In the genomic region with DNA sequence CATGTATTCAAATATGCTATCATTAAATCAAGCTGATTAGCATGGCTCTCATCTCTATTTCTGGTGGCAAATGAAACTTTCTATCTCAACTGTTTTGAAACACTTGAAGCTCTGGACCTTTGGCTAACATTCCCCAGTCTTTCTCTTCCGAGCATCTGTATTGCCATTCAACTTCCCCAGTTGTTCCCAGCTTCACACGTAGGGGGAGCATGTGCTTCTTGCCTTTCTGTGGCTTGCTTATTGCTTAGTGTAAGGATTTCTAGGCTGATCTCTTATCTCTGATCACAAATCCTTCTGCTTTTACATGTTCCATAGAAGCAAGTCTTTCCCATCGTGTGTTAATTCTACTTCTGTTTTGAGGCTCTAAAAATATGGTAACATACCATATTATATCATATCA, we compare ENCODE assay signal across 20 mouse cellular contexts.
DNase-seq lines count a peak whose midpoint lies in the region; ATAC-seq and TF ChIP-seq lines count a peak whose summit lies in the region.
"Had no signal": no experiment of that assay in that cellular context is flagged by ENCODE, and none has a peak within 500 bp of the region (broad histone marks: within the 10 kb centered on the region; RNA-seq: fewer than 3 reads in every experiment).

No protein-coding gene starts in this region.

- TF ChIP-seq CTCF in kidney, postnatal 0 days (IDR thresholded peaks at IDR 0.05; ENCODE audit: low read depth) = peak; percentile 35; the same call in 1 of the 2 replicates

- no peaks in the 10 kb centered on the region for H3K27me3 ChIP-seq in kidney, postnatal 0 days (ENCODE audit: insufficient read depth, low read length)
- H3K27me3 ChIP-seq: embryonic facial prominence, embryonic 15.5 days; heart, embryonic 12.5 days; intestine, embryonic 15.5 days had no signal

- DNase-seq in kidney, postnatal 0 days (ENCODE audit: low spot score) = no peak
- no peak for DNase-seq in kidney, postnatal 36 days
- peak; percentile 5 for DNase-seq in ES-CJ7 (ENCODE audit: low read depth, low spot score)
- no peak for DNase-seq in thymus, postnatal 14 days
- no peak for DNase-seq in heart, adult 9 months (ENCODE audit: low spot score in 2 of 2)
- DNase-seq: adrenal gland, adult 2 months; cerebellum, adult 11-12 months; cerebellum, adult 9-10 months; cerebellum, postnatal 25 days; gastrocnemius, adult 2 months; heart, adult 2 months had no signal

- no peak for ATAC-seq in kidney, postnatal 0 days (replicated peaks; ENCODE audit: low FRiP score, low read depth)
- ATAC-seq in megakaryocyte, adult 5-6 weeks (ENCODE audit: poor library complexity, severe bottlenecking) = peak; percentile 66
- ATAC-seq: forebrain, embryonic 14.5 days; intestine, embryonic 15.5 days had no signal

- no peak overlapping the region for H3K9ac ChIP-seq in kidney, postnatal 0 days (ENCODE audit: low read depth, low read length)
- H3K9ac ChIP-seq: embryonic facial prominence, embryonic 15.5 days; heart, embryonic 12.5 days; hindbrain, embryonic 14.5 days; intestine, embryonic 15.5 days had no signal

- H3K36me3 ChIP-seq in kidney, postnatal 0 days (ENCODE audit: insufficient read depth, low read length) = no peaks in the 10 kb centered on the region
- H3K36me3 ChIP-seq: embryonic facial prominence, embryonic 15.5 days; forebrain, embryonic 10.5 days; heart, embryonic 12.5 days; hindbrain, embryonic 10.5 days; intestine, embryonic 15.5 days had no signal

- H3K9me3 ChIP-seq in kidney, postnatal 0 days (replicated peaks; ENCODE audit: low read length) = no peaks in the 10 kb centered on the region
- H3K9me3 ChIP-seq: embryonic facial prominence, embryonic 15.5 days; forebrain, embryonic 10.5 days; heart, embryonic 12.5 days; hindbrain, embryonic 10.5 days; intestine, embryonic 15.5 days had no signal

- H3K27ac ChIP-seq in kidney, postnatal 0 days = no peak overlapping the region
- H3K27ac ChIP-seq: embryonic facial prominence, embryonic 15.5 days; forebrain, embryonic 10.5 days; gastrocnemius, adult 2 months; heart, adult 2 months; hindbrain, embryonic 10.5 days; hindbrain, embryonic 14.5 days; intestine, embryonic 15.5 days had no signal

- no peak overlapping the region for H3K4me2 ChIP-seq in kidney, postnatal 0 days (ENCODE audit: low read length)
- H3K4me2 ChIP-seq: embryonic facial prominence, embryonic 15.5 days; heart, embryonic 12.5 days; hindbrain, embryonic 14.5 days; intestine, embryonic 15.5 days had no signal

- 80% methylated on average over 3 of the region's 3 CpGs for WGBS in kidney, postnatal 0 days

- H3K4me3 ChIP-seq in kidney, postnatal 0 days (replicated peaks; ENCODE audit: low read depth, low read length) = no peak overlapping the region
- H3K4me3 ChIP-seq: embryonic facial prominence, embryonic 15.5 days; erythroblast, embryonic 14.5 days; forebrain, embryonic 10.5 days; gastrocnemius, adult 2 months; heart, adult 2 months; heart, embryonic 12.5 days; hindbrain, embryonic 10.5 days; intestine, embryonic 15.5 days had no signal

- no peaks in the 10 kb centered on the region for H3K4me1 ChIP-seq in kidney, postnatal 0 days (replicated peaks; ENCODE audit: insufficient read depth, low read length)
- H3K4me1 ChIP-seq: embryonic facial prominence, embryonic 15.5 days; heart, embryonic 12.5 days; intestine, embryonic 15.5 days had no signal
